Mouse (Mus musculus) right cerebral cortex, postnatal 25 days (tissue): ENCODE results near the gene Vmn2r52.
"Not testable (repeated sequence)": the region's sequence is repeated elsewhere in the genome, so short reads cannot be mapped to it uniquely, and the experiment has no call there.

Experiments
- DNase-seq: peaks from one replicate; pipeline ENCODE4 v3.0.0; 2022

Gene Vmn2r52

DNA sequence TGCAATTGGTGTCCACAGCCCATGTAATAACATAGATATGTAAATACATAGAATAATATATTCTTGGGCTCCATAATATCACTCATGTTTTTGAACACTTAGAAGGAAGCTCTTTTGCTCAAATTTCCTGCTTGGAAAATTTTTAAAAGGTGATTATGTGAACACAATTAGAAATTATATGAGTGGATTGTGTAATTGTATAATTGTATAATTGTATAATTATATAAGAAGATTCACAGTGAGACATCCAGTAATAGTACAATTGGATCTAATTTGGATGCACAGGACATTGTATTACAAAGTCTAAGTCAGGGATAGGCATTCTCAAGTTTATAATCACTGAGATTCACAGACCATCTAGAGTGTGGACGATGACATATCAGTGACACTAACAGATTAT lies at the start of gene Vmn2r52:
Gene Vmn2r52, minus strand, starts transcription at position 101 of the 400 bp plus-strand sequence.
- DNase-seq, result no peak

DNA sequence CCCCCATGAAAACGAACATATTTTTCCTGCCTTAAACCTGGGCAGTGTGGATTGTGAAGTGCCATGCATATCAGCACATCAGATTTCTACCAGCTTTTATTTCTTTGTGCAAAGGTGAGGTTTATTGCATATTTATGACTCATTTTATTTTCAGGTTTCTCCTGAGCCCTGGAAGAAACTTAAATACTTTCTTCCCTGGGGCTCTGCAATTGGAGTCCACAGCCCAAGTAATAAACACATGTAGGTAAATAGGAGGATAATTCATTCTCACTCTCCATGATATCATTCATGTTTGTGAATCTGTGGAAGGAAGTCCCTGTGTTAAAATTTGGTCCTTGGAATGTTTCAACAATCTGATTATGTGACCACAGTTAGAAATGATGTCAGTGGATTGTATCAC lies 70.7 kb downstream of the Vmn2r52 start, which contains the start of gene Vmn2r51:
Gene Vmn2r51, minus strand, starts transcription at position 101 of the 400 bp plus-strand sequence.
- not testable (repeated sequence) for DNase-seq
